Mouse (Mus musculus) heart, adult 2 months (tissue): ENCODE measurements at regions not wholly inside any gene's neighbourhood (a gene's known extent, or its start where the extent isn't known, plus 50 kb on each side); places are given as distances from the start of the nearest gene placed in this dataset.

Source experiments
- DNase-seq, 2 experiments: peaks; one replicate each; pipeline ENCODE4 v3.0.0; 2021
- H3K27ac ChIP-seq: fragments of 200-600 bp; 2 replicates; pipeline ENCODE4 v1.8.1; 2022
- H3K27me3 ChIP-seq: fragments of 200-500 bp; 2 replicates; pipeline ENCODE4 v1.6.1; 2012; ENCODE audit warnings: mild to moderate bottlenecking, low read length, inconsistent platforms, mixed read lengths; ENCODE audit not compliant: control insufficient read depth, insufficient read depth
- H3K36me3 ChIP-seq: fragments of 200-500 bp; 2 replicates; pipeline ENCODE4 v1.6.1; 2012; ENCODE audit warnings: low read length, inconsistent platforms; ENCODE audit not compliant: control insufficient read depth, insufficient read depth
- H3K4me1 ChIP-seq: fragments of 200-500 bp; 2 replicates; pipeline ENCODE4 v1.6.1; 2011; ENCODE audit warnings: low read length; ENCODE audit not compliant: control insufficient read depth, insufficient read depth
- H3K4me3 ChIP-seq: fragments of 200-600 bp; 2 replicates; pipeline ENCODE4 v1.8.1; 2022
- H3K79me2 ChIP-seq: fragments of 200-500 bp; replicated peaks from 2 replicates; pipeline ENCODE4 v1.6.1; 2012; ENCODE audit warnings: mild to moderate bottlenecking, inconsistent platforms, low read length, moderate library complexity, mixed read lengths; ENCODE audit not compliant: control insufficient read depth, insufficient read depth
- H3K9ac ChIP-seq: fragments of 200-500 bp; 2 replicates; pipeline ENCODE4 v1.6.1; 2012; ENCODE audit warnings: low read depth, mild to moderate bottlenecking, control low read depth, inconsistent platforms, low read length, mixed read lengths
- CTCF ChIP-seq: fragments of 200-600 bp; IDR thresholded peaks from 2 replicates; pipeline ENCODE4 v1.8.1; 2022; ENCODE audit warnings: antibody characterized with exemption, mild to moderate bottlenecking, moderate library complexity
- EP300 ChIP-seq: fragments of 200-500 bp; IDR thresholded peaks from 2 replicates; pipeline ENCODE4 v1.6.1; 2011; ENCODE audit warnings: low read depth, low read length, control low read depth; ENCODE audit not compliant: insufficient read depth
- POLR2A ChIP-seq: fragments of 200-500 bp; IDR thresholded peaks from 2 replicates; pipeline ENCODE4 v1.6.1; 2011; ENCODE audit warnings: mild to moderate bottlenecking, low read depth, low read length, control low read depth; ENCODE audit not compliant: insufficient read depth
- WGBS: fragments of 180-500 bp; shearing (Covaris S2); methylation state at CpG from one replicate; pipeline ENCODE4 v1.1.7; 2018; 5-methylcytosine and 5-hydroxymethylcytosine counted together
- intact Hi-C: fragments of 180-260 bp; cut with DNase I; formaldehyde crosslinking; loops from one replicate; pipeline ENCODE4 v1.15.1; 2025

GRCm38 (mm10) chrX:12409319-12409718 is 178.3 kb upstream of the Atp6ap2 start:
- intact Hi-C loops = no loop called here
- Histone ChIP-seq H3K79me2 (no peaks in the 10 kb centered on the region), H3K36me3 (no peaks in the 10 kb centered on the region), H3K27ac (no peak overlapping the region), H3K4me1 (no peaks in the 10 kb centered on the region), H3K4me3 (no peak overlapping the region), H3K9ac (no peak overlapping the region), H3K27me3 (no peaks in the 10 kb centered on the region)
- no peak for DNase-seq
- TF ChIP-seq POLR2A = no peak
- TF ChIP-seq EP300 = no peak
- TF ChIP-seq CTCF = no peak
- WGBS = 69% methylated on average over 3 of the region's 3 CpGs

GRCm38 (mm10) chrX:12425566-12425965 is 162.0 kb upstream of the Atp6ap2 start:
- Histone ChIP-seq H3K9ac (no peak overlapping the region), H3K4me3 (no peak overlapping the region), H3K79me2 (no peaks in the 10 kb centered on the region), H3K4me1 (no peaks in the 10 kb centered on the region), H3K27ac (no peak overlapping the region), H3K27me3 (no peaks in the 10 kb centered on the region), H3K36me3 (no peaks in the 10 kb centered on the region)
- DNase-seq = no peak
- TF ChIP-seq POLR2A (no peak), EP300 (no peak), CTCF (no peak)
- 72% methylated on average over 6 of the region's 6 CpGs for WGBS
- intact Hi-C loops = no loop called here

GRCm38 (mm10) chrX:12426664-12427063 is 160.9 kb upstream of the Atp6ap2 start:
- Histone ChIP-seq H3K36me3 (no peaks in the 10 kb centered on the region), H3K27me3 (no peaks in the 10 kb centered on the region), H3K27ac (no peak overlapping the region), H3K9ac (no peak overlapping the region), H3K79me2 (no peaks in the 10 kb centered on the region), H3K4me1 (no peaks in the 10 kb centered on the region), H3K4me3 (no peak overlapping the region)
- 86% methylated on average over 4 of the region's 4 CpGs for WGBS
- intact Hi-C loops = no loop called here
- DNase-seq = no peak
- TF ChIP-seq CTCF (no peak), POLR2A (no peak), EP300 (no peak)

- no peak for TF ChIP-seq EP300
- 0 out of 2 replicates have a peak, but pooled peaks have one; percentile 2 for TF ChIP-seq CTCF
- no peaks in the 10 kb centered on the region for H3K79me2 ChIP-seq
- no peak overlapping the region for H3K27ac ChIP-seq
- 92% methylated on average over 2 of the region's 2 CpGs for WGBS
- H3K36me3 ChIP-seq = no peaks in the 10 kb centered on the region
- no peak overlapping the region for H3K9ac ChIP-seq
- intact Hi-C loops = no loop called here
- H3K4me1 ChIP-seq = no peaks in the 10 kb centered on the region
- no peak for DNase-seq
- H3K4me3 ChIP-seq = no peak overlapping the region
- H3K27me3 ChIP-seq = no peaks in the 10 kb centered on the region
Measured at GRCm38 (mm10) chrX:12432289-12432688, 155.3 kb upstream of the Atp6ap2 start.

GRCm38 (mm10) chrX:12435656-12436055 is 151.9 kb upstream of the Atp6ap2 start:
- H3K27me3 ChIP-seq = no peaks in the 10 kb centered on the region
- 57% methylated on average over 8 of the region's 8 CpGs for WGBS
- intact Hi-C loops = no loop called here
- no peaks in the 10 kb centered on the region for H3K36me3 ChIP-seq
- H3K4me1 ChIP-seq = no peaks in the 10 kb centered on the region
- no peak overlapping the region for H3K4me3 ChIP-seq
- DNase-seq = no peak
- H3K27ac ChIP-seq = no peak overlapping the region
- TF ChIP-seq POLR2A = no peak
- no peak for TF ChIP-seq EP300
- no peak for TF ChIP-seq CTCF
- no peak overlapping the region for H3K9ac ChIP-seq
- no peaks in the 10 kb centered on the region for H3K79me2 ChIP-seq

GRCm38 (mm10) chrX:12436106-12436505 is 151.5 kb upstream of the Atp6ap2 start:
- H3K9ac ChIP-seq = no peak overlapping the region
- TF ChIP-seq POLR2A (no peak), EP300 (no peak), CTCF (no peak)
- no peaks in the 10 kb centered on the region for H3K36me3 ChIP-seq
- no peaks in the 10 kb centered on the region for H3K4me1 ChIP-seq
- no peak overlapping the region for H3K4me3 ChIP-seq
- no peaks in the 10 kb centered on the region for H3K79me2 ChIP-seq
- 37% methylated on average over 7 of the region's 7 CpGs for WGBS
- no peaks in the 10 kb centered on the region for H3K27me3 ChIP-seq
- intact Hi-C loops = no loop called here
- no peak for DNase-seq
- no peak overlapping the region for H3K27ac ChIP-seq
